Mouse (Mus musculus): ENCODE measurements around the gene Slc30a1. TPM values are rescaled to one million over a fixed set of nuclear protein-coding genes. Genes with fewer than 3 reads are reported as not detected.

Gene Slc30a1
- polyA plus RNA-seq, 1 experiment = 8.4 TPM

GRCm38 (mm10) chr1:191909316-191909715 is 2.7 kb downstream of the Slc30a1 start:
- Histone ChIP-seq H3K27ac (ENCODE audit: control insufficient read depth, insufficient read depth, low read length) (no peak overlapping the region), H3K27me3 (ENCODE audit: control insufficient read depth, insufficient read depth, low read length) (no peaks in the 10 kb centered on the region), H3K4me3 (ENCODE audit: control insufficient read depth, insufficient read depth, low read length) (no peak overlapping the region), H3K36me3 (ENCODE audit: control insufficient read depth, insufficient read depth, low read length) (no peaks in the 10 kb centered on the region; the same call in 1 of the 2 replicates), H3K4me1 (replicated peaks; ENCODE audit: control insufficient read depth, insufficient read depth, low read length) (peaks cover 13% of the 10 kb centered on the region)
- no peak for TF ChIP-seq POLR2A (IDR thresholded peaks at IDR 0.05; ENCODE audit: control insufficient read depth, extremely low read depth, insufficient read depth, low read length, poor library complexity)
- no peak for TF ChIP-seq CTCF (IDR thresholded peaks at IDR 0.05; ENCODE audit: borderline replicate concordance, control insufficient read depth, extremely low read depth, insufficient read depth, low read length, poor library complexity)
- no peak for DNase-seq
- 97% methylated on average over 14 of the region's 14 CpGs for WGBS

- no peak overlapping the region for H3K27ac ChIP-seq (ENCODE audit: control insufficient read depth, insufficient read depth, low read length)
- no peaks in the 10 kb centered on the region for H3K27me3 ChIP-seq (ENCODE audit: control insufficient read depth, insufficient read depth, low read length)
- no peak for TF ChIP-seq POLR2A (IDR thresholded peaks at IDR 0.05; ENCODE audit: control insufficient read depth, extremely low read depth, insufficient read depth, low read length, poor library complexity)
- no peak for TF ChIP-seq CTCF (IDR thresholded peaks at IDR 0.05; ENCODE audit: borderline replicate concordance, control insufficient read depth, extremely low read depth, insufficient read depth, low read length, poor library complexity)
- no peak for DNase-seq
- WGBS = 80% methylated on average over 3 of the region's 3 CpGs
- no peak overlapping the region for H3K4me3 ChIP-seq (ENCODE audit: control insufficient read depth, insufficient read depth, low read length)
- peaks cover 13% of the 10 kb centered on the region for H3K4me1 ChIP-seq (replicated peaks; ENCODE audit: control insufficient read depth, insufficient read depth, low read length)
- H3K36me3 ChIP-seq (ENCODE audit: control insufficient read depth, insufficient read depth, low read length) = no peaks in the 10 kb centered on the region; the same call in 1 of the 2 replicates
Observed at GRCm38 (mm10) chr1:191910646-191911045, 4.1 kb downstream of the Slc30a1 start.

GRCm38 (mm10) chr1:191911067-191911668 is 4.6 kb downstream of the Slc30a1 start:
- 93% methylated on average over 3 of the region's 3 CpGs for WGBS
- Histone ChIP-seq H3K36me3 (ENCODE audit: control insufficient read depth, insufficient read depth, low read length) (no peaks in the 10 kb centered on the region; the same call in 1 of the 2 replicates), H3K27me3 (ENCODE audit: control insufficient read depth, insufficient read depth, low read length) (no peaks in the 10 kb centered on the region), H3K4me3 (ENCODE audit: control insufficient read depth, insufficient read depth, low read length) (no peak overlapping the region), H3K27ac (ENCODE audit: control insufficient read depth, insufficient read depth, low read length) (no peak overlapping the region), H3K4me1 (replicated peaks; ENCODE audit: control insufficient read depth, insufficient read depth, low read length) (peaks cover 10% of the 10 kb centered on the region)
- DNase-seq = no peak
- TF ChIP-seq CTCF (IDR thresholded peaks at IDR 0.05; ENCODE audit: borderline replicate concordance, control insufficient read depth, extremely low read depth, insufficient read depth, low read length, poor library complexity) (no peak), POLR2A (IDR thresholded peaks at IDR 0.05; ENCODE audit: control insufficient read depth, extremely low read depth, insufficient read depth, low read length, poor library complexity) (no peak)

GRCm38 (mm10) chr1:191914647-191915046 is 8.1 kb downstream of the Slc30a1 start:
- Histone ChIP-seq H3K36me3 (ENCODE audit: control insufficient read depth, insufficient read depth, low read length) (no peaks in the 10 kb centered on the region; the same call in 1 of the 2 replicates), H3K4me3 (ENCODE audit: control insufficient read depth, insufficient read depth, low read length) (no peak overlapping the region), H3K4me1 (replicated peaks; ENCODE audit: control insufficient read depth, insufficient read depth, low read length) (no peaks in the 10 kb centered on the region), H3K27ac (ENCODE audit: control insufficient read depth, insufficient read depth, low read length) (no peak overlapping the region), H3K27me3 (ENCODE audit: control insufficient read depth, insufficient read depth, low read length) (no peaks in the 10 kb centered on the region)
- 93% methylated on average over 6 of the region's 6 CpGs for WGBS
- no peak for DNase-seq
- TF ChIP-seq POLR2A (IDR thresholded peaks at IDR 0.05; ENCODE audit: control insufficient read depth, extremely low read depth, insufficient read depth, low read length, poor library complexity) = no peak
- TF ChIP-seq CTCF (IDR thresholded peaks at IDR 0.05; ENCODE audit: borderline replicate concordance, control insufficient read depth, extremely low read depth, insufficient read depth, low read length, poor library complexity) = no peak

- TF ChIP-seq CTCF (IDR thresholded peaks at IDR 0.05; ENCODE audit: borderline replicate concordance, control insufficient read depth, extremely low read depth, insufficient read depth, low read length, poor library complexity) (no peak), POLR2A (IDR thresholded peaks at IDR 0.05; ENCODE audit: control insufficient read depth, extremely low read depth, insufficient read depth, low read length, poor library complexity) (no peak)
- Histone ChIP-seq H3K36me3 (ENCODE audit: control insufficient read depth, insufficient read depth, low read length) (no peaks in the 10 kb centered on the region), H3K27me3 (ENCODE audit: control insufficient read depth, insufficient read depth, low read length) (no peaks in the 10 kb centered on the region), H3K27ac (ENCODE audit: control insufficient read depth, insufficient read depth, low read length) (no peak overlapping the region), H3K4me3 (ENCODE audit: control insufficient read depth, insufficient read depth, low read length) (no peak overlapping the region), H3K4me1 (replicated peaks; ENCODE audit: control insufficient read depth, insufficient read depth, low read length) (no peaks in the 10 kb centered on the region)
- WGBS = 100% methylated on average over 1 of the region's 1 CpGs
- DNase-seq = no peak
Observed at GRCm38 (mm10) chr1:191915586-191915985, 9.0 kb downstream of the Slc30a1 start.

- Histone ChIP-seq H3K36me3 (ENCODE audit: control insufficient read depth, insufficient read depth, low read length) (no peaks in the 10 kb centered on the region), H3K4me1 (replicated peaks; ENCODE audit: control insufficient read depth, insufficient read depth, low read length) (no peaks in the 10 kb centered on the region), H3K27me3 (ENCODE audit: control insufficient read depth, insufficient read depth, low read length) (no peaks in the 10 kb centered on the region), H3K4me3 (ENCODE audit: control insufficient read depth, insufficient read depth, low read length) (no peak overlapping the region), H3K27ac (ENCODE audit: control insufficient read depth, insufficient read depth, low read length) (no peak overlapping the region)
- 28% methylated on average over 5 of the region's 5 CpGs for WGBS
- no peak for TF ChIP-seq POLR2A (IDR thresholded peaks at IDR 0.05; ENCODE audit: control insufficient read depth, extremely low read depth, insufficient read depth, low read length, poor library complexity)
- no peak for TF ChIP-seq CTCF (IDR thresholded peaks at IDR 0.05; ENCODE audit: borderline replicate concordance, control insufficient read depth, extremely low read depth, insufficient read depth, low read length, poor library complexity)
- DNase-seq = no peak
Observed at GRCm38 (mm10) chr1:191916876-191917275, 10.3 kb downstream of the Slc30a1 start.

Data from thymus, adult 2 months (tissue).